Mouse (Mus musculus) large intestine, adult 2 months (tissue): ENCODE results near the gene Alkbh5. TPM values are rescaled to one million over a fixed set of nuclear protein-coding genes. Genes with fewer than 3 reads are reported as not detected.

Source experiments
- DNase-seq: peaks from one replicate; pipeline ENCODE4 v3.0.0-alpha.2; 2012; ENCODE audit warnings: low read depth, low spot score
- WGBS: fragments of 180-500 bp; shearing (Covaris S2); methylation state at CpG from one replicate; pipeline ENCODE4 v1.1.7; 2018; 5-methylcytosine and 5-hydroxymethylcytosine counted together
- polyA plus RNA-seq: library from polyadenylated mRNA; depleted of rRNA; stranded (reverse); fragments of >200 nt; gene quantifications from 2 replicates; pipeline ENCODE4 v1.2.3, GENCODE M21; 2012; rRNA removed

Gene Alkbh5
- polyA plus RNA-seq = 16.3 and 22.3 TPM in 2 replicates

DNA sequence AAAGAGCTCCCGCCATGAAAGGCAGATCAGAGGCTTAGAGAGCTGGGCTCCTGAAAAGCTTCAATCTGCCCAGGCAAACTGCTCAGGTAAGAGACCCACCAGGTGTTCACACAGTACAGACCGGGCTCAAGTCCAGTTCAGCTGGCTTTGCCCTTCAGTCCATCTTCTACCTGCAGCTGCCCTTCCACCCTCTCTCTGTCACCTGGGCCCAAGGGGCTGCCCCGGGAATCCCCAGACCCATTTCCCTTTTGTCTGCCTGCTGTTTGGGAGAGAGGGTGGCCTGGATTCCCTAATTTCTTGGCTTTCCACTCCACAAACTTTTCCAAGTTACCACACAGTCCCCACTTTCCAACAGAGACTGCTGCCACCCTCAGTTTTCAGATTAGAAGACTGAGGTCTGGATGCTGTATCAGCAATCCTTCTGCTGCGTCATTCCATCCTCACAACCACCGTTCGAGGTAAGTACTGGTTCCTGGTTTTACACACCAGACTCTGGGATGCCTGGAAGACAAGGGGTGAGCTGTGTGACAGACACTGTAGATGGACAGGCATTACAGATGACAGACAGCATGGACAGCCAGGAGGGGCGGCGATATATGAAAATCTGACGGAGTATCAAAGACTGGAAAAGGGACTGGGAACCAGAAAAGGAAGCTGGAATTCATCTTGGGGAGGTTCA, at the start of gene Alkbh5:
Gene Alkbh5, plus strand, starts transcription at position 202 of the 679 bp plus-strand sequence.
- no peak for DNase-seq
- WGBS = 20% methylated on average over 9 of the region's 9 CpGs

GRCm38 (mm10) chr11:60492726-60493125, 43.5 kb upstream of the Alkbh5 start:
- WGBS = 88% methylated on average over 5 of the region's 5 CpGs
- DNase-seq = no peak

DNA sequence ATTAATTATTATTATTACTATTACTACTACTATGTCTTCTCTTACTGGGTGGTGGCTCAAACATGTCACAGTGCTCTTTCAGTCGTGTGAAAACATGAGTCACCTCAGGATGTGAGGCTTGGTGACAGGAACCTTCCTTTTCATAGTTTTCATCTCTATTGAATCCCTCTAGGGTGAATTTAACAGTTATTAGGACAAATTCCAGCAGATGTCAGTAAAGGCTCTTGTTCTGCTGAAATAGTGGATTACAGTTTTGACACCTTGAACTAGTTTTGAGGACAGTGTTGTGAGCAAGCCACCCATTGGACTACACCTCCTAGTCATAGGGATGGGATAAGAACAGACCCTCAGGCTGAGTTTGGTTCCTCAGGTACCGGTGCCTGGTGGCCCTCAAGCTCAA, 40.5 kb upstream of the Alkbh5 start:
- DNase-seq = no peak
- WGBS = 50% methylated on average over 2 of the region's 2 CpGs

- 85% methylated on average over 13 of the region's 13 CpGs for WGBS
- no peak for DNase-seq
Observed at GRCm38 (mm10) chr11:60507281-60507680, 28.9 kb upstream of the Alkbh5 start.

- DNase-seq = no peak
- 2% methylated on average over 11 of the region's 11 CpGs for WGBS
Observed at GRCm38 (mm10) chr11:60508950-60509349, 27.2 kb upstream of the Alkbh5 start.

GRCm38 (mm10) chr11:60509500-60509899, 26.7 kb upstream of the Alkbh5 start:
- WGBS = 2% methylated on average over 25 of the region's 25 CpGs
- DNase-seq = no peak

GRCm38 (mm10) chr11:60511893-60512292, 24.3 kb upstream of the Alkbh5 start:
- WGBS = 65% methylated on average over 1 of the region's 1 CpGs
- no peak for DNase-seq

GRCm38 (mm10) chr11:60512520-60512919, 23.7 kb upstream of the Alkbh5 start:
- 93% methylated on average over 2 of the region's 2 CpGs for WGBS
- no peak for DNase-seq

DNA sequence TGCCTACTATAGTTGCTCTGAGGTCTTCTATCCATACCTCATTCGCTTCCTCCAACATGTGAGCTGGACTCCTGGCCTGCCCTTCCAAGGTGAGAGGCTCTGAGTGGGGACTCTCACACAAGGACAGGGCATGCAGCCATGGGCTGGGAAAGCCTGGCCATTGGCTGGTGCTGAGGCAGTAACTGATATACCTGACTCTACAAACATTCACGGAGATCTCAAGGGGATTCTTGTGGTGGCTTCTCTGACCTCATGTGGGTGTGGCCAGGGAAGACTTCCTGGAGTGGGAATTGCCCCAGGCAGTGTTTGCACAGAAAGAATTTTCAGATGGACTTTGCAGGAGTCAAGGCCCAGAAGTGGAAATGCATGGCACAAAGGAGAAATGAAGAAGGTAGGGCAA, 21.2 kb upstream of the Alkbh5 start:
- DNase-seq = no peak
- WGBS = 46% methylated on average over 2 of the region's 2 CpGs

- DNase-seq = no peak
- 60% methylated on average over 4 of the region's 4 CpGs for WGBS
Observed at GRCm38 (mm10) chr11:60518305-60518704, 17.9 kb upstream of the Alkbh5 start.

GRCm38 (mm10) chr11:60522027-60522426, 14.2 kb upstream of the Alkbh5 start:
- no peak for DNase-seq
- WGBS = 78% methylated on average over 5 of the region's 5 CpGs

DNA sequence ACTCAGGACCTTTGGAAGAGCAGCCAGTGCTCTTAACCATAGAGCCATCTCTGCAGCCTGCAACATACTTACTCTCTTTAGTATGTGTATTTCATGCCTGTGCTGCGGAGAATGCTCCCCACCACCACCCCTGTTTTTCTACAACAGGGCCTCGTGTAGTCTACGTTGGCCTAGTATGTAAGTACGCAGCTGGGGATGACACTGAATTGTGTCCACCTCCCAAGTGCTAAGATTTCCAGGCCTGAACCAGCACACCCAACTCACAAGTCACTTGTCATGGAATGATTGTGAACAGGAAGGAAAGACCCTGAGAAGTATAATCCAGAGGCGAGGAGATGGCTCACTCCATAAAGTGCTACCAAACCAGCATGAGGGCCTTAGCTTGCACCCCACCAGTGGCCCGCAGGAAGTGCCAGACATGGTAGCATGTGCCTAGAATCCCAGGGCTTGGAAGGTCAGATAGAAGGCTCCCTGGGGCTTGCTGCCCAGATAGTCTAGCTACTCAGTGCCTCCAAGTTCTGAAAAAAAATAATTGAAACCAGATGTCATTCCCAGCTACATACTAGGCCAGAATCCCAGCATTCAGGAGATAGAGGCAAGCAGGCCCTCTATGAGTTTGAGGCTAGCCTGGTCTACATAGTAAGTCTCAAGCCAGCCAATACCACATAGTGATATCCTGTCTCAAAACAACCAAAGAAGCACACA, 13.4 kb upstream of the Alkbh5 start:
- WGBS = 92% methylated on average over 6 of the region's 6 CpGs
- no peak for DNase-seq

DNA sequence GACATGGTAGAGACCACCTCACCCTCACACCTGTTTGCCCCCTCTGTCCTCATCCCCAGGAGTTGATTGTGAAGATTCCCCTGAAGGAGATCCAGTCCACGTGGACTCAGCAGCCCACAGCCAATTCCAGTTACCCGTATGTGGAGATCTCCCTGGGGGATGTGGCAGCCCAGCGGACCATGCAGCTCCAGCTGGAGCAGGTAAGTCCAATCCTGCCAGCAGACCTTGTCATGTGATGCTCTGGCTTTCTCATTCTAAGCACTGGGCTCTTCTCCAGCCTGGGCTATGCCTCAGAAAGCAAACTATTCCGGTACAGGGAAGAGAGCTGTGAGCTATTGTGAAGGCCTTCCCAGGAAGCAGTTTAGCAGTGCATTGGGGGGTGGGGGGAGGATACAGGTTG, 9.7 kb upstream of the Alkbh5 start:
- DNase-seq = no peak
- WGBS = 69% methylated on average over 4 of the region's 4 CpGs

- 89% methylated on average over 2 of the region's 2 CpGs for WGBS
- no peak for DNase-seq
Observed at GRCm38 (mm10) chr11:60535676-60536075, 505 bp upstream of the Alkbh5 start.

DNA sequence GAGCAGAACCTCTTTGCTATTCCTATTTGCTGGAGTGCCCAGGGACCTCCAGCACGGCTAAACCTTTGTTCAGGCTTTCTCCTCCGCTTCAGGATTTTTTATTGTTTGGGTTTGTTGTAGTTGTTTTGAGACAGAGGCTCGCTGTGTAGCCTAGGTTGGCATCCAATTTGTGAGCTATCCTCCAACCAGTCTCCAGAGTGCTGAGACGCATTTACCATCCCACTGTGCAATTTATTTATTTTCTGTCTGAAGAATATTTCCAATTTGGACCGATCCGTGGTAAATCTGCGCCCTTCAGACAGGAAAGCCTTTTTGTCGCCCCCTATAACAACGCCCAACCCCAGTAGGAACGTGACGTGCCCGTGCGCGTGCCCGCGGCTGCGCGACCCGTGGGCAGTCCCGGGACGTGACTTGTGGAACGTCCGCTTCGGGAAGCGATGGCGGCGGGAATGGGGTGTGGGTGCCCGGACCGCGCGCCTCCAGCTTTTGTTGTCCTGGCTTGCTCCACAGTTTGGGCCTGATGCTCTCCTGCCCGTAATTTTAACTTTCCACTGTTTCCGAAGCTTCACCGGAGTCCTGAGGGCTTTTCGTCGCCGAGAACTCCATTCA, 782 bp downstream of the Alkbh5 start:
- DNase-seq = no peak
- under 1% methylated on average over 37 of the region's 37 CpGs for WGBS

GRCm38 (mm10) chr11:60537468-60538347, 1.5 kb downstream of the Alkbh5 start:
- DNase-seq = peak; percentile 97
- WGBS = under 1% methylated on average over 91 of the region's 91 CpGs

DNA sequence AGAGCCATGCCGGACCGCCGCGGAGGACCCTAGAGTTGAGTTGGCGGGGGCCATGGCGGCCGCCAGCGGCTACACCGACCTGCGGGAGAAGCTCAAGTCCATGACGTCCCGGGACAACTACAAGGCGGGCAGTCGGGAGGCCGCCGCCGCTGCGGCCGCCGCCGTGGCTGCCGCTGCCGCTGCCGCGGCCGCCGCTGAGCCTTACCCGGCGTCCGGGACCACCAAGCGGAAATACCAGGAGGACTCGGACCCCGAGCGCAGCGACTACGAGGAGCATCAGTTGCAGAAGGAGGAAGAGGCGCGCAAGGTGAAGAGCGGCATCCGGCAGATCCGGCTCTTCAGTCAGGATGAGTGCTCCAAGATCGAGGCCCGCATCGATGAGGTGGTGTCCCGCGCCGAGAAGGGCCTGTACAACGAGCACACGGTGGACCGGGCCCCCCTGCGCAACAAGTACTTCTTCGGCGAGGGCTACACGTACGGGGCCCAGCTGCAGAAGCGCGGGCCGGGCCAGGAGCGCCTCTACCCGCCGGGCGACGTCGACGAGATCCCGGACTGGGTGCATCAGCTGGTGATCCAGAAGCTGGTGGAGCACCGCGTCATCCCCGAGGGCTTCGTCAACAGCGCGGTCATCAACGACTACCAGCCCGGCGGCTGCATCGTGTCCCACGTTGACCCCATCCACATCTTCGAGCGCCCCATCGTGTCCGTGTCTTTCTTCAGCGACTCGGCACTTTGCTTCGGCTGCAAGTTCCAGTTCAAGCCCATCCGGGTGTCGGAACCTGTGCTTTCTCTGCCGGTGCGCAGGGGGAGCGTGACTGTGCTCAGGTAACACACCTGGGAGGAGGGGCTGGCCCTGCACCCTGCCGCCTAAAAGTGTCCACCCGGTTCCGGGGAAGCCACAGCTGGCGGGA, 2.4 kb downstream of the Alkbh5 start:
- no peak for DNase-seq
- WGBS = under 1% methylated on average over 93 of the region's 93 CpGs

- no peak for DNase-seq
- 2% methylated on average over 2 of the region's 2 CpGs for WGBS
Observed at GRCm38 (mm10) chr11:60539540-60539939, 3.4 kb downstream of the Alkbh5 start.
